In genomic region chr17:73710042-73710911, GRCm38 (mm10) we compare ENCODE assay signal across 8 mouse cellular contexts. TPM values are rescaled to one million over a fixed set of nuclear protein-coding genes. Genes with fewer than 3 reads are reported as not detected.
DNase-seq lines count a peak whose midpoint lies in the region; ATAC-seq lines count a peak whose summit lies in the region.

Galnt14 (minus strand) TSS chr17:73710453.

- peaks cover 36% of the 10 kb centered on the region for H3K27me3 ChIP-seq in embryonic facial prominence, embryonic 14.5 days (replicated peaks; ENCODE audit: control insufficient read depth, insufficient read depth, low read length)
- peaks cover 60% of the 10 kb centered on the region for H3K27me3 ChIP-seq in heart, embryonic 15.5 days
- peaks cover 62% of the 10 kb centered on the region for H3K27me3 ChIP-seq in liver, embryonic 12.5 days (replicated peaks)

- peak within 1 kb of the TSS; percentile 57 for H3K4me3 ChIP-seq in embryonic facial prominence, embryonic 14.5 days (ENCODE audit: low read depth, low read length)
- peak within 1 kb of the TSS; percentile 60 for H3K4me3 ChIP-seq in heart, embryonic 15.5 days
- peak within 1 kb of the TSS; percentile 44 for H3K4me3 ChIP-seq in liver, embryonic 12.5 days

- no peaks in the 10 kb centered on the region for H3K36me3 ChIP-seq in embryonic facial prominence, embryonic 14.5 days (ENCODE audit: control insufficient read depth, insufficient read depth, low read length)
- no peaks in the 10 kb centered on the region for H3K36me3 ChIP-seq in heart, embryonic 15.5 days
- H3K36me3 ChIP-seq in liver, embryonic 12.5 days = no peaks in the 10 kb centered on the region

- peaks cover 8% of the 10 kb centered on the region; the same call in 1 of the 2 replicates for H3K9me3 ChIP-seq in embryonic facial prominence, embryonic 14.5 days (ENCODE audit: control insufficient read depth, low read length)
- H3K9me3 ChIP-seq in heart, embryonic 15.5 days (replicated peaks) = no peaks in the 10 kb centered on the region
- no peaks in the 10 kb centered on the region for H3K9me3 ChIP-seq in liver, embryonic 12.5 days (replicated peaks)

- peak; percentile 72 for ATAC-seq in embryonic facial prominence, embryonic 14.5 days (ENCODE audit: low read depth)
- ATAC-seq in heart, embryonic 15.5 days (replicated peaks; ENCODE audit: insufficient number of reproducible peaks, insufficient read depth, low FRiP score, low read depth) = peak; percentile 72; the same call in 1 of the 2 replicates
- no peak; the same call in 1 of the 2 replicates for ATAC-seq in liver, embryonic 12.5 days

- H3K9ac ChIP-seq in embryonic facial prominence, embryonic 14.5 days (ENCODE audit: low read depth, low read length) = peak within 1 kb of the TSS; percentile 67
- H3K9ac ChIP-seq in heart, embryonic 15.5 days = peak within 1 kb of the TSS; percentile 53
- no peak within 1 kb of the TSS for H3K9ac ChIP-seq in liver, embryonic 12.5 days

- H3K27ac ChIP-seq in embryonic facial prominence, embryonic 14.5 days (replicated peaks; ENCODE audit: low read depth, low read length) = no peak within 1 kb of the TSS; the same call in 1 of the 2 replicates
- no peak within 1 kb of the TSS for H3K27ac ChIP-seq in heart, embryonic 15.5 days
- no peak within 1 kb of the TSS for H3K27ac ChIP-seq in liver, embryonic 12.5 days

- DNase-seq in CD4-positive, CD25-positive, alpha-beta regulatory T cell, adult 2 months (ENCODE audit: low read depth, low spot score) = peak; percentile 50
- peak; percentile 64 for DNase-seq in adrenal gland, postnatal 25 days
- DNase-seq in embryonic facial prominence, embryonic 14.5 days (ENCODE audit: low spot score) = peak; percentile 59
- peak; percentile 85 for DNase-seq in kidney, postnatal 10 days
- DNase-seq in ovary, postnatal 14 days (ENCODE audit: low spot score) = peak; percentile 22
- DNase-seq in urinary bladder, postnatal 25 days (ENCODE audit: low spot score) = peak; percentile 48

- peak within 1 kb of the TSS; percentile 82 for H3K4me2 ChIP-seq in embryonic facial prominence, embryonic 14.5 days (ENCODE audit: low read depth, low read length)
- H3K4me2 ChIP-seq in heart, embryonic 15.5 days = peak within 1 kb of the TSS; percentile 98
- peak within 1 kb of the TSS; percentile 65 for H3K4me2 ChIP-seq in liver, embryonic 12.5 days

- H3K4me1 ChIP-seq in embryonic facial prominence, embryonic 14.5 days (ENCODE audit: control insufficient read depth, insufficient read depth, low read length) = no peaks in the 10 kb centered on the region
- peaks cover 17% of the 10 kb centered on the region for H3K4me1 ChIP-seq in heart, embryonic 15.5 days (replicated peaks)
- H3K4me1 ChIP-seq in liver, embryonic 12.5 days = no peaks in the 10 kb centered on the region

- under 1% methylated on average over 18 of the region's 75 CpGs for WGBS in embryonic facial prominence, embryonic 14.5 days
- WGBS in heart, embryonic 15.5 days = under 1% methylated on average over 74 of the region's 75 CpGs
- WGBS in liver, embryonic 12.5 days (ENCODE audit: insufficient replicate concordance) = 4% methylated on average over 70 of the region's 75 CpGs

RNA-seq across cellular contexts. Expression of gene Galnt14, which starts in this region (rescaled TPM):
- total RNA-seq in adrenal gland, postnatal 25 days (2021) = 1.6 and 2.1 TPM in 2 replicates
- 5.1 and 5.6 TPM in 2 replicates for polyA plus RNA-seq in embryonic facial prominence, embryonic 14.5 days (2014; fragmentation: Nextera tagmentation; extraction: Ambion mirVana)
- polyA plus RNA-seq in heart, embryonic 15.5 days (2015; fragmentation: Nextera tagmentation; extraction: Ambion mirVana) = 0.53 and 0.63 TPM in 2 replicates
- polyA plus RNA-seq in liver, embryonic 12.5 days (2016; fragmentation: Nextera tagmentation; extraction: Ambion mirVana) = 0.23 and 0.28 TPM in 2 replicates

Comparison
In these comparisons a context has a peak if more than half of its experiments do, and no peak if none do; other contexts are left out.
1. Peak in ATAC-seq, H3K4me3 ChIP-seq, H3K9ac ChIP-seq and H3K4me2 ChIP-seq in heart, embryonic 15.5 days; RNA of the gene not detected or under 1 TPM.
2. DNase-seq: peak in every context shown above with its lines; median percentile 85 in kidney, postnatal 10 days; 64 in adrenal gland, postnatal 25 days; 59 in embryonic facial prominence, embryonic 14.5 days; 50 in CD4-positive, CD25-positive, alpha-beta regulatory T cell, adult 2 months; 48 in urinary bladder, postnatal 25 days; 22 in ovary, postnatal 14 days.